Mouse (Mus musculus) T-cell, adult 2 months (primary cell): ENCODE data around the gene Xirp2.
"Not testable (repeated sequence)": the region's sequence is repeated elsewhere in the genome, so short reads cannot be mapped to it uniquely, and the experiment has no call there.

Experiments used
- DNase-seq: peaks from one replicate; pipeline ENCODE4 v3.0.0; 2022; ENCODE audit warnings: low spot score

Xirp2 gene

GRCm38 (mm10) chr2:67445780-67446179 is at the start of gene Xirp2:
Gene Xirp2, plus strand, starts transcription at chr2:67446002.
- DNase-seq: no peak

- not testable (repeated sequence) for DNase-seq
Observed at GRCm38 (mm10) chr2:67413425-67413824, 32.4 kb upstream of the Xirp2 start, which contains the start of gene Gm21830. Gene Gm21830, plus strand, starts transcription at chr2:67413725.

DNA sequence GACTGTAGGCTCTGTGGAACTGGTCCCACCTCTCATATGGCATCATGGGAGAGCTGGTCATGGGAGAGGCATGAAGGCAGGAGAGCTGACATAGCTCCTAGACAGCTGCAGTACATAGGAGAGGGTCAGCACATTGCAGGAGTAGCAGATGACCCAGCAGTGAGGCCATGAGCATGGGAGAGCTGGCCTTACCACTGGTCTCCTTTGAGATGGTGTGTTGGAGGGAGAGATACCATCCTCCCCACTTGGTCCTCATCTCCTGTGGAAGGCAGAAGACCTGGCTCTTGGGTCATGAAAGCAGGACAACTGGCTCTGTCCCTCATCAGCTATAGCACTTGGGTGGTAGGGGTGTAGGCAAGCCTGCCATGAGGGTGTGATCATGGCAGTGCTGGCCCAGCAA is 24.9 kb upstream of the Xirp2 start:
- no peak for DNase-seq

- DNase-seq: no peak
Observed at GRCm38 (mm10) chr2:67422799-67423198, 23.0 kb upstream of the Xirp2 start.

DNA sequence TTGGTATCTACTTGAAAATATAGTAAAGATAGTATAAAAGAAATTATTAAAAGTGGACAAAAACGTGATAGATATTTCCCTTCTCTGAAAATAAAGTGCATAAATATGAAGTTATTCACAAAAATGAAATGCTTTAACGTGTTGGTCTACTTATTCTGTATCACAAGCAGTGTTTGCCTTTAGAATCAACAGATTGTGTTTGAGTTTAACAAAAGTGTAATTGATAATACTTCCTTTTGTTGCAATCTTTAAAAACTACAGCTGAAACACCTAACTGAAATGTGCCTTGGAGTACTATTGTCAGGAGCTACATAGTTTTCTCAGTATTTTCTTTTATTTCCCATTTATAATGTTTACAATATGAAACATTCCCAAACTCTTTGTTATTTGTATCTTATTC is 12.7 kb upstream of the Xirp2 start, which contains the start of gene Gm26727:
TSS of gene Gm26727 (minus strand) at position 101 of the 400 bp plus-strand sequence.
- DNase-seq: no peak

GRCm38 (mm10) chr2:67438309-67438708 is 7.5 kb upstream of the Xirp2 start:
- no peak for DNase-seq

- no peak for DNase-seq
Observed at GRCm38 (mm10) chr2:67446772-67447171, 970 bp downstream of the Xirp2 start.

DNA sequence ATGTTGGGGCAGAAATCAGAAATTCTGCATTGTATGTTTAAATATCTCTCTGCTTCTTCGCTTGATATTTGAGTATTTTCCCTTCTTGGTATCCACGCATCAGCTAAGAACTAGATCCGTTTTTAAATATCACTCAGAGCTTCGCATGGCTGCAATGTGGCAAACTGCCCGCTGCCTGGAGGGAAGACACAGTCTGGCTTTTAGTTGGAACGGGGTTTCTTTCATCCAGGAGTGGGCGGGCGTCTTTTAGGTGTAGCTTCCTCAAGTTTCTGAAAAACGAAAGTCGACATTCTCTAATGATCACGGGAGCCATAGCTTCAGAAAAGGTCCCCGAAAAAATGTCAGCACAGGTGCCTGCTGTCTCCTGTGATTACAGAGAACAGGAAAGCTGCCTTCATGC is 1.4 kb downstream of the Xirp2 start:
- DNase-seq: no peak

DNA sequence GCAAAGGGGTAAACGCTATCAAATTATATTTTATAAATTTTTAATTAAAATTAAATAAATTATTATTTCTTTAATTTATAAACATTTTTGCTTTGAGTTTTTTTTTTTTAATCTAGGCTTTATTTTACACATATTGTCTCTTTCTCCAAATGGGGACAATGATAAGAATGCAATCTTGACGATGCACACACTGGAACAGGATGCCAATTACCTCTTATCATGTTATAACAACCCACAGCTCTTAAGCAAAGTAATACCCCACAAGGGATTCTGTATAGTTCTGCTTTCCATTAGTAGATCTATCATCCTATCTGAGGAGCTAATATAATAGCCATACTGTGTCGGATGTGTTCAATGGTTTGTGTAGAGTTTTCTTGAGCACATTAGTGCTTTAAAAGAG is 15.1 kb downstream of the Xirp2 start:
- DNase-seq: no peak

DNA sequence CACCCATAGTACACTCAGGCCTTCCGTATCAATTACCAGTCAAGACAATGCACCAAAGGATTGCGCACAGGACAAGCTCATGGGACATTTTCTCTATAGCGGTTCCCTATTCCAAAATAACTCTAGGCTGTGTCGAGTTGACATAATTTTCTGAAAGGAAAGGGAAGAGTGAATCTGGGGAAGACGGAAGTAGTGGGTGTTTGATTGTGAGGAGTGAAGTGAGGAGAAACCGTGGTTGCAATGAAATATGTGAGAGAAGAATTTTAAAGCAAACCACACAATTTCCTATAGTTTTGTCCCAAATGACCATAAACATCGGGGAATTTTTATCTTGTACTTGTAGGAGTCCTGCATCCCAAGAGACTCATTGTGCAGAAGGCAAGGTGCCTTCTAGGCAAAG is 21.2 kb downstream of the Xirp2 start:
- no peak for DNase-seq

DNA sequence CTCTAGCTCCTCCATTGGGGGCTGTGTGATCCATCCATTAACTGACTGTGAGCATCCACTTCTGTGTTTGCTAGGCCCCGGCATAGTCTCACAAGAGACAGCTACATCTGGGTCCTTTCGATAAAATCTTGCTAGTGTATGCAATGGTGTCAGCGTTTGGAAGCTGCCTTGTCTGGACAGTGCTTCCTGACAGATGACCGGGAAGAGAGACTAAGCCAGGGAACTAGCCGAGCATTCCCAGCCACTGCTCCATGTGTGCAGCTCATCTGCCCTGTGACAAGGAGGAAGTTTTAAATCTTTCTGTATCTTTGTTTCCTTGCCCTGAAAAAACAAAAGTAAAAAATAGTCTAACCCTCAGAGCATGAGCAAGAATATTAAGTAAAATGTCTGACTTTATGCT is 24.2 kb downstream of the Xirp2 start:
- not testable (repeated sequence) for DNase-seq

- no peak for DNase-seq
Observed at GRCm38 (mm10) chr2:67477753-67478152, 32.0 kb downstream of the Xirp2 start.

GRCm38 (mm10) chr2:67481051-67481450 is 35.2 kb downstream of the Xirp2 start:
- DNase-seq: no peak

GRCm38 (mm10) chr2:67486721-67487120 is 40.9 kb downstream of the Xirp2 start:
- DNase-seq: no peak

DNA sequence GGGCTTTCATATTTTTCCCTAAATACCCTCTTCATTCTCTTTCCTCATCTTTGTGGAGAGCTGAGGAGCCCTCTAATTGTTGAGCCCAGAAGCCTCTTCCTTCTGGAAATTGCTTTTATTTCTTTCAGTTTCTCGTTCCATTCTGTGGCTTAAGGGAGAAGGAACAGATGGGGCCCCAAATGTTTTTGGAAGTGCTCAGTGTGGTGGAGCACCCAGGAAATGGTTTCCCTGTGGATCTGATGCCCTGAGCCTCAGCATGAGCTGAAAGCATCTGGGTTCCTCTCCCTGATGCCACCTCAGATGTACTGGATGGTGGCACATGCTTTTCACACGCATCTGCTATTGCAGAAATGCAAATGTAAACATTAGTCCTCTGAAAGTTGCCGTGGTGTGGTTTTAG is 41.4 kb downstream of the Xirp2 start:
- DNase-seq: no peak

- DNase-seq: no peak
Observed at GRCm38 (mm10) chr2:67488465-67489127, 42.8 kb downstream of the Xirp2 start.

DNA sequence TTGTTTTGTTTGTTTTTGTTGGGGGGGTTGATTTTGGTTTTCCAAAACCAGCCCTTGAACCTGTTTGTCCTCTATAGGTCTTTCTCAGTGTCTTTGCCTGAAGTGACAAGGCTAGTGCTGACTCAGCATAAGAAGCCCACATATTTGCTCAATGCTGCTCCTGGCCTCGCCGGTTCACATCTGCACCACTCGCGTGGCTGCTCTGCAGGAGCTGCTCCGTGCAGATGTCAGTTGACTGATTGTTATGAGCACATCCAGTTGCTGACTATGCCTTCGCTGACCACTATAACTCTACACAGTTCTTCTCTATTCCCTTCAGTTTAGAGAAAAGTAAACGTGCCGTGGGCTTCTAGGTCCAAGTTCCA is 43.3 kb downstream of the Xirp2 start:
- DNase-seq: no peak

GRCm38 (mm10) chr2:67505457-67505856 is 59.7 kb downstream of the Xirp2 start:
- DNase-seq: no peak

- no peak for DNase-seq
Observed at GRCm38 (mm10) chr2:67516405-67516804, 70.6 kb downstream of the Xirp2 start.

DNA sequence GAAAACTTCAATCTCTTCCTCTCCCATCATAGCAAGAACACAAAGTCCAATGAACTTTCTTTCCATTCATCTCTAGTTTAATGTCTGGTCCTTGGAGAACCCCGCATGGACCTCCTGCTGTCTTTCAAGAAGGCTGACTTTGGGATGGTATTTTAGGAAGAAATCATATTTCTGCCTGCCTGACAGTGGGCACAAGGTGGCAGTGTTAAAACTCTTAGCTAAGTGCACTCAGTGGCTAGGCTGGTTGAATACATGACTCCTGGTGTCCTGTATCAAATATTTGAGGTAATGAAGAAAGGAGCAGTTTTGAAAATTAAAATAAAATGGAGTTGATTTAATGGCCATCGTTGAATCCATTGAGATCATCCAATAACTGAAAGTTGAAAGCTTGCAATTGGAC is 89.5 kb downstream of the Xirp2 start:
- DNase-seq: no peak

- no peak for DNase-seq
Observed at GRCm38 (mm10) chr2:67539426-67539825, 93.6 kb downstream of the Xirp2 start.

- DNase-seq: no peak
Observed at GRCm38 (mm10) chr2:67541957-67542696, 96.3 kb downstream of the Xirp2 start.

DNA sequence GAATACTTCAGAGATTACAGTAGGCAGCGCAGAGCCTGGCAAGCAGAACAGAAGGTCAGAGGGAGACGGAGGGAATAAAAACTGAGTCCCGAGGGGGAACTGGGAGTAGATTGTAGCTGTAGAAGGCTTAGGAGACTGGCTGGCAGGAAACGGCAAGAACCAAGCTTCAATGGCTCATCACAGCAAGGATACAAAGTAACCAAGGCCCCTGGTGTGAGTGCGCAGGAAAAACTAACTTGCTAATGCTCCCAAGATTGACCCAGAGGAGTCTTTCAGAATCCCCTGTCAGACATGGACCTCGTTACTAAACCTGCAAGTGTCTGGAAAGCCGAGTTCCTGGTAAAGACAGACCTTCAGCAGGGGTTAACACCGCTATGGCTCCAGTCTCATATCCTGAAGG is 98.6 kb downstream of the Xirp2 start:
- DNase-seq: no peak
